Mouse (Mus musculus) layer of hippocampus, adult 2 months (tissue): Measurements from ENCODE around the gene Tmem26. TPM values are rescaled to one million over a fixed set of nuclear protein-coding genes. Genes with fewer than 3 reads are reported as not detected.
A peak's percentile ranks its signal among the peaks of the same experiment; 100 is the strongest.

Experiments
- DNase-seq, 2 experiments: peaks; one replicate each; pipeline ENCODE4 v3.0.0; 2022; ENCODE audit warnings: low spot score in 2 of 2
- H3K27ac ChIP-seq: fragments of 200-600 bp; 2 replicates; pipeline ENCODE4 v1.8.1; 2022
- H3K4me3 ChIP-seq: fragments of 200-600 bp; 2 replicates; pipeline ENCODE4 v1.8.1; 2022; ENCODE audit warnings: mild to moderate bottlenecking
- CTCF ChIP-seq: fragments of 200-600 bp; conservative IDR thresholded peaks from 2 replicates; pipeline ENCODE4 v1.8.1; 2022; ENCODE audit warnings: antibody characterized with exemption, mild to moderate bottlenecking, moderate library complexity
- long read RNA-seq, 2 experiments: library from polyadenylated mRNA; stranded (forward); transcript quantifications; one replicate each; pipeline ENCODE4 v2.0.0; 2021; ENCODE audit warnings: borderline mapping rate in 2 of 2
- total RNA-seq, 2 experiments: library from RNA; stranded (reverse); gene quantifications; 2 replicates each; pipeline ENCODE4 v1.2.3; 2021

Gene Tmem26
- total RNA-seq, result under 1 TPM; 0.20 to 0.29 TPM
- long read RNA-seq, experiment 1, result 0 reads
- long read RNA-seq, experiment 2, result 0 reads

DNA sequence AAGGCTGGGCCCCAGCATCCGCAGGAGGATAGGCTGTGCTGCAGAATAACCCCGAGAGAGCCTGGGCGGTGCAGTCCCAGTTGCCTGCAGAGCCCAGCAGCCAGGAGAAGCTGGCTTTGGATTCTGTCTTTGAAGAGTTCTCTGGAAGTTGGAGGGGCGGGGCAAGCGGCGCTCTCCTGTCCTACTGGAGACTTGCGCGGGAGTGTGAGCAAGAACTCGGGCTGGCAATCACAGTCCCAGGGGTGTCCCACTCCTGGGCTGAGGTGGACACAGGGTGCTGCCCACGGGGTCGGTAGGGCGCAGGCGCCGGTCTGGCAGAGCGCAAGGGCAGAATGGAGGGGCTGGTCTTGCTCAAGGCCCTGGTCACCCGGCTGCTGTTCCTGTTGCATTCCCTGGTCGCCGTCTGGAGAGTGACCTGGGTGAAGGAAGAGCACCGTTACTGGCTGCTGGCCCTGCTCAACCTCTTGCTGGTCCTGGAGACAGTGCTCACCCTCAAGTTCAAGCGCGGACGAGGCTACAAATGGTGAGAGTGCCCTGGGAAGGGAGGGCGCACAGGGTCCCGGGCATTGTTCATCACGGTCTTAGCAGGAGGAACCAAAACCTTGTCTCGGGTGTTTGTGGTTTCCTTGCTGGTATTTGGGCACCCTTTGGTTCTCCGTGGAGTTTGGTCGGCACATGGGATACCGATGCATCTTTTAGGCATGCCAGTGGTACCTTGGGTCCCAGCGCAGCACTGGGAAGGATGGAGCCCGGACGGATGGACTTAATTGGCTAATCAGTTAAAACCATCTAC is at the start of gene Tmem26:
TSS of gene Tmem26 (plus strand) at position 79 of the 793 bp plus-strand sequence.
- H3K4me3 ChIP-seq, result peak within 1 kb of the TSS; percentile 42

DNA sequence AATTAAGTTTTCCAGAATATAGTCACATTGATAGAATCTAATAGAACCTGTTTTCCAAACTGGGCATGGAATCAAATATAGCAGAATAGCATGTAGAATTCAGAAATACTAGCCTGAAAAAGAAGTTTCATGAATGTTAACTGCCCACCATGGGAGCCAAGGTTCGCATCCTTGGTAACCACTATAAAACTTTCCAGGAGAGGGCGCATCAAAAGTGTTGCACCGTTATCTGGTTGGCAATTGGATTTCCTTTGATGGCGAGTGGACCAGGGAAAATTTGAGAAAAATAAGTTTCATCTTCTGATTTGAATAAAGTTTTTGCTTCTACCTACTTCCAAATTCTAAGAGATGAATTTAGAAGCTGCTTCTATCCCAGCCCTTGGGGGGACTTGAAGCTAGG is 44.8 kb upstream of the Tmem26 start:
- peak; percentile 54 for TF ChIP-seq CTCF
- Histone ChIP-seq H3K27ac (no peak overlapping the region), H3K4me3 (no peak overlapping the region)
- no peak for DNase-seq

More for the DNA sequence above, at the start of gene Tmem26:
- no peak for TF ChIP-seq CTCF
- H3K27ac ChIP-seq, result no peak within 1 kb of the TSS
- no peak for DNase-seq

DNA sequence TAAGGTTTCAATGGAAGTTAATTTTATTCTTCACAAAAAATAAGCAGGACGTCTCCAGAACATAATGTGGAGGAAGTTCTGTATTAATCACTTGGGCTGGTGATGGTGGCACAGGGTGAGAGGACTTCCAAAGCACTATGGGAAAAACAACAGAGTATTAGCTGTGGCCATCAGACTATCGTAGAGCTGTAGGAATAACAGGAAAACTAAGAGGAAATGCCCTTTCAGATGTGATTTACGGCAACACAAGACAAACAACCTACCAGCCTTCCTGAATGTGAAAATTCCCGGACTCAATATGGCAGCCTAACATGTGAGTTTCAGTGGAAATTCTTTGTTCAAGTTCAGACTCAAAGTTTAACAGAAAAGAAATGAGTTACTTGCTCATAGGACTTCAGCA is 42.2 kb upstream of the Tmem26 start:
- H3K4me3 ChIP-seq, result no peak overlapping the region

DNA sequence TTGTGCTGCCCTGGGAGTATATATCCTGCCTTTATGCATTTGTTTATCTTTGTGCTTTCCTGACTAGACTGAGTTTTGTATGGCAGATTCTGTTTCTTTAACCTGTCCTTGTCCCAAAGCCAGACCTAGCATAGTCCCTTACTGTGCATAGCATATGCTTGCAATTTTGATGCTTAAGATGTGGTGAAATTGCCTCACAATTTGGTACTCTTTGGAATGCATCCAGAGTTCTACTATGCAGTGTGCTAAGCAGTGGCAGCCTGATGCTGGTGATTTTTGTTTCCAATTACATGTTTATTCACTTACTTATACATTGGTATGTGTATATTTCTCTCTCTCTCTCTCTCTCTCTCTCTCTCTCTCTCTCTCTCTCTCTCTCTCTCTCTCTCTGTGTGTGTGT is 37.9 kb upstream of the Tmem26 start:
- no peak overlapping the region for H3K4me3 ChIP-seq
- no peak overlapping the region for H3K27ac ChIP-seq
- DNase-seq, result no peak
- no peak for TF ChIP-seq CTCF

More for the DNA sequence above, 42.2 kb upstream of the Tmem26 start:
- no peak for TF ChIP-seq CTCF
- DNase-seq, result no peak
- H3K27ac ChIP-seq, result no peak overlapping the region

DNA sequence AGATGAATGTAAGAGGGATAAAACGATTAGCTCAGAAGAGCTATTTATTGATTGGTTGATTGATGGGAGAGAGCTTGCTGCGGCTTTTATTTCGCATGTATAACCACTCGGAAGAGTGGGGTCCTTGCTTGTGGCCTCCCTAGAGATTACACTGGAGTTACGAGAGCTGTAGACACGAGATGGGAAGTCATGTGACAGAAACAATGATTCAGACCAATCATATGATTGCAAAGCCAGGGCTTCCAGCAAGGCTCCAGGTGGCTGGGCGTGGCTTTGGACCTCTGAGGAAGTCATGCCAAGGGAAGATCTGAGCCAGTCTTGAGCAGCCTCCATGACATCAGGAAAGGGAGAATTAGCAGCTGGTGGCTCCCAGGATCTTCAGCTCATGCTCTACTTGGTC is 32.3 kb upstream of the Tmem26 start:
- TF ChIP-seq CTCF, result no peak
- H3K27ac ChIP-seq, result no peak overlapping the region
- H3K4me3 ChIP-seq, result no peak overlapping the region
- no peak for DNase-seq

DNA sequence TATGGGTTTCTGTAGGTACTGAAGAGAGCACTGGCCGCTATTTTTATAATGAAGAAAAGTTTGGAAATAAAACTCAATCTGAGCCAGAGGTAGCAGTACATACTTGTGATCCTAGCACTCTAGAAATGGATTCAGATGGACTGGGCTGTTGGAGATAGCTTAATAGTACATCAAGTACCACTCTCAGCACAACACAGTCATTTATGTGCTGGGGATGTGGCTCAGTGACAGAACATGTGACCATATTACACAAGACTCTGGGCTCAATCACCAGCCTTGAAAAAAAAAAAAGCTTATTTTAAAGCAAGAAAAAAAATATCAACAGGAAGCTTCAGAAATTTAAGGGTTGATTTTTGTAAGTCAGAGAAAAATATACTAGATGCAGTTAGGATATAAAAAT is 31.0 kb upstream of the Tmem26 start:
- no peak for TF ChIP-seq CTCF
- no peak overlapping the region for H3K27ac ChIP-seq
- no peak for DNase-seq
- H3K4me3 ChIP-seq, result no peak overlapping the region

DNA sequence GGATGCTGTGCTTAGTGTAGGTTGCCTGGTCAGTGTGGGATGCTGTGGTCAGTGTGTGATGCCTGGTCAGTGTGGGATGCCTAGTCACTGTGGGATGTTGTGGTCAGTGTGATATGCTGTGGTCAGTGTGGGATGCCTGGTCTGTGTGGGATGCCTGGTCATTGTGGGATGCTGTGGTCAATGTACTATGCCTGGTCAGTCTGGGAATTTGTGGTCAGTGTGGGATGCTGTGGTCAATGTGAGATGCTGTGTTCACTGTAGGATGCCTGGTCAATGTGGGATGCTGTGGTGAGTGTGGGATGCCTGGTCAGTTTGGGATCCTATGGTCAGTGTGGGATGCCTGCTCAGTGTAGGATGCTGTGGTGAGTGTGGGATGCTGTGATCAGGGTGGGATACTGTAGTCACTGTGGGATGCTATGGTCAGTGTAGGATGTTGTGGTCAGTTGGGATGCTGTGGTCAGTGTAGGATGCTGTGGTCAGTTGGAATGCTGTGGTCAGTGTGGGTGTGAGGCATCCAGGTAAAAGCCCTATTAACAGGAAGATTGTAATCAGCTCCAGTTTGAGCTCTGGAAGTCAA is 27.6 kb upstream of the Tmem26 start:
- no peak for TF ChIP-seq CTCF

DNA sequence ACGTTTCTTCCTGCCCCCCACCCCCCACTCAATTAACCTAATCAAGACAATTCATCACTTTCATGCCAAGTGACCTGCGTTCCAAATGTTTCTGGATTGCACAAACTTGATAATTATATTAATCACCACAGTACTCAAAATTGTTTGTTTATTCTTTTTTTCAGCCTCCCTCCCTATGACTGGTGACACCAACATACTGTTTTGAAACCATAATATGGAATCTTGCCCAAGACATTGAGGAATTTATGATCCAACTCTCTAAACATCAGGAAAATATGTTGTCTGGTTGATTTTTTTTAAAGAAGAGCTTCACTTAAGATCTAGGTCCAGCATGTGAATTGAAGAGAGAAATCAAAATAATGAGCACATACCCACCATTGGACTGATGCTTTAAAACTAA is 19.2 kb upstream of the Tmem26 start:
- no peak for TF ChIP-seq CTCF
- DNase-seq, result no peak
- Histone ChIP-seq H3K27ac (no peak overlapping the region), H3K4me3 (no peak overlapping the region)

More for the DNA sequence above, 27.6 kb upstream of the Tmem26 start:
- no peak overlapping the region for H3K27ac ChIP-seq
- no peak overlapping the region for H3K4me3 ChIP-seq
- no peak for DNase-seq

DNA sequence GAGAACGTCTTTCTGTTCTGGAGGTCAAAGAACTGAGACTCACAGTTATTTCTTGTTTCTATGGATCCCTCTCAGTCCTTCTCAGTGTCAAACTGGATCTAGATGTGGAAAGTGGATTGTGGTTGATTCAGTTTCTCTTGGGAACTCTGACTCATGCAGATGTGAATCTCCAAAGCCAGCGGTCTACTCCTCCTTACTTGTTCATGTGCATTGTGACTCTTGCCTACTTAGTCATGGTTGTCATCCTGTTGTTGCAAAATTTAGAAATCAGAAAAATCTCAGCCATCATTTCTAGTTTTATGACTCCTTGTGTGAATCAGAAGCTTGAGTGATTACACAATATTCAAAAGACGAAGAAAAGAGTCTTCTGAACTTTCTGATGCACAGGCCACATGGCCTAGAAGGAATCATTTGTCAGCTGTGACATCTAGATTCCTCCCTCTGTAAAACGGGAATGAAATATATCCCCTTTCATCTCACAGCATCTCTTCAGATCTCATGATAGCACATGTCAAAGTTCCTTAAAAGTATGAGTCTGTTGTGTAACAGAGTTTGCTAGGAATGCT is 17.9 kb upstream of the Tmem26 start:
- no peak for TF ChIP-seq CTCF
- no peak overlapping the region for H3K4me3 ChIP-seq

DNA sequence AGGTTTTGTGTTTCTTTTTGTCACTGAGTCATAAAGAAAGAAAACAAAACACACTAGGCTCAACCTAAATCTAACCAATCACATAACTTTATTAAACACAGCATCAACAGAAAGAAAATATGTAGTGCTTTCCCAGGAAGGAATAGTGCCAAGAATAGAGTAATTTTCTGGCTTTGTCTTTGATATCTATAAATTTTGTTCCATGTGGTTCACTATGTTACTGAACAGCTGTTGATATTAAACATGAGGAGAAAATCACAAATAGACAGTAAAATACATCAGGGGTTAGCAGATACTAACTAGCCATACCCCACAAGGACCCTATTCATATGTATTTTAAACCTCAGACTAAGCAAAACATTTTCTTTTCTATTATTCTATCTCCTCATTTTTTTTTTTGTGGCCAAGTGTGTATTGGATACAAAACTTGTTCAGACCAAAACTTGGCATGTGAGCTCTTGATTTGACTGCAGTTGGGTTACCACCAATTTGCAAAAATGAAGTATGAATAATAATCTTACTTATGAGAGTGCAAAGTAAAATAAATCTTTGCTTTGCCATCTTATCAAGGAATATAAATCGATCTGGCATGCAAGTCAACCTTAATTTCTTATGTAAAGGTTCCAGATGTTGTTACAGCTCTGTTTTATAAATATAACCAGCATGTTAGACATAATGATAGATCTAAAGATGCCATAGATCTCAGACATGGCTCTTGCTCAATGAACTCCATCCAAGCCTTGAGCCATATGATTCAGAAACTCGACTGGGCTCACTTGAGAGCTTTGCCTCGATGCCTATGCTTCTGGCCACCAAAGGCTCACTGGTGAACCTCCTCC is 16.2 kb upstream of the Tmem26 start:
- H3K4me3 ChIP-seq, result no peak overlapping the region
- TF ChIP-seq CTCF, result no peak
- no peak for DNase-seq
- no peak overlapping the region for H3K27ac ChIP-seq

More for the DNA sequence above, 17.9 kb upstream of the Tmem26 start:
- no peak overlapping the region for H3K27ac ChIP-seq
- no peak for DNase-seq

DNA sequence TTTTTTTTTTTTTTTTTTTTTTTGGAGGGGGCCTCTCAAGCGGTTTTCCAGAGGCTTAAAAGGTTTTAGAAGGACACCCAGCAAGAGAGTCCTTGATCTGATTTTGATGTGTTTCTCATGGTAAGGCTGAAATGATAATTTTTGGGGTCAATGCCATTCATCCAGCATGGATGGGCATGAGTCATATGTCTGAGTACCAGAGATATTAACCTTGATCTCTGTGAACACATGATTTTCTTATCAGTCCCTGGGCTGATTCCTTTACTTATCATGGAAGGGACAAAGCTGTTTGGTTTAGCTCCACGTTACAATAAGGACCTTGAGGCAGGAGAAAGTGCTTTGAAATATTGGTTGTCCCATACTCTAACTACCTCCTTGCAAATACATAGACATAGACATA is 10.5 kb upstream of the Tmem26 start:
- TF ChIP-seq CTCF, result no peak
- no peak overlapping the region for H3K4me3 ChIP-seq
- no peak for DNase-seq

DNA sequence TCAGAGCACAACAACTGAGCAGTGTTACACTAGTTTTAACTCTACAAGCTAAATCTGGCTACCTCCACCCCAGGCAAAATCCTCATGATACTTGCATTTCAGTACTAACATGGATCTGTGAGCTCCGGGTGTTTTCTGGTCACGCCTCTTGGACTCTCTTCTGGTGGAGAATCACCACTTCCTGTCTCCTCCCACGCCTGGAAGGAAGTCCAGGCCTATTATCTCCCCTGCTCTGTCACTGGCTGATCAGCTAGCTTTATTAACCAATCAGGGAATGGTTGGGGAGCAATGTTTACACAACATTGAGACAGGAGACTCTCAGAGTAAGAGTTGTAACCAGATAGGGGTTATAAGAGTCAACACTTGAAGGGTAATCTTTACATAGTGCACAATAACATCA is 9.1 kb upstream of the Tmem26 start:
- H3K4me3 ChIP-seq, result no peak overlapping the region
- H3K27ac ChIP-seq, result no peak overlapping the region
- DNase-seq, result no peak
- TF ChIP-seq CTCF, result no peak

More for the DNA sequence above, 10.5 kb upstream of the Tmem26 start:
- no peak overlapping the region for H3K27ac ChIP-seq

DNA sequence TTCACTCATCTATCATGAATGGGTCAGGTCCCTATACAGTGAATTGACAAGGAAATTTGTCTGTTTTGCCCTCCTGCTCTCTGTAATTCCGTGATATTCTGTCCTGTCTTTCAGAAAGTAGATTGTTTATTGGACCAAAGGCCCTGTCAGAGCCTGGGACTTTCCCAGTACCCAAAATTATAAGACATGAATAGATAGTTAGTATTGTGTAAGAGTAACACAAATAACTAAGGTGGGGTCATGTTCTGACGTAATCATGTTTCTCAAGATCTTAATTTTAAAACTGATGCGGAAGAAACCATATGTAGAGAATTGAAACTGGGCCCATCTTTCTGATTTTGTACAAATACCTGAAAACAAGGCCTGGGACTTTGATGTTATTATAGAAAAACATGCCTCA is 8.1 kb upstream of the Tmem26 start:
- no peak for DNase-seq
- no peak for TF ChIP-seq CTCF
- H3K4me3 ChIP-seq, result no peak overlapping the region
- no peak overlapping the region for H3K27ac ChIP-seq
